Mouse (Mus musculus) layer of hippocampus, adult 18-20 months (tissue): ENCODE results near the gene Rptor. TPM values are rescaled to one million over a fixed set of nuclear protein-coding genes. Genes with fewer than 3 reads are reported as not detected.
"Not testable (repeated sequence)": the region's sequence is repeated elsewhere in the genome, so short reads cannot be mapped to it uniquely, and the experiment has no call there.

Source experiments
- DNase-seq, 2 experiments: peaks; one replicate each; pipeline ENCODE4 v3.0.0; 2022; ENCODE audit warnings: low spot score in 2 of 2
- total RNA-seq, 2 experiments: library from RNA; stranded (reverse); gene quantifications; 2 replicates each; pipeline ENCODE4 v1.2.3; 2021

The Rptor gene
- total RNA-seq, 2 experiments from 2014 or later, result 56.0 to 61.1 TPM

GRCm38 (mm10) chr11:119644612-119645379, 42.1 kb downstream of the Rptor start:
- no peak for DNase-seq

- DNase-seq, result no peak
Measured at GRCm38 (mm10) chr11:119650456-119650855, 47.8 kb downstream of the Rptor start.

- no peak for DNase-seq
Measured at GRCm38 (mm10) chr11:119653336-119653735, 50.6 kb downstream of the Rptor start.

GRCm38 (mm10) chr11:119657534-119657933, 54.8 kb downstream of the Rptor start:
- DNase-seq, result no peak

GRCm38 (mm10) chr11:119659296-119659695, 56.6 kb downstream of the Rptor start:
- no peak for DNase-seq

- not testable (repeated sequence) for DNase-seq
Measured at GRCm38 (mm10) chr11:119661479-119661878, 58.8 kb downstream of the Rptor start.

GRCm38 (mm10) chr11:119663876-119664275, 61.2 kb downstream of the Rptor start:
- DNase-seq, result no peak

GRCm38 (mm10) chr11:119664678-119665307, 62.1 kb downstream of the Rptor start:
- no peak for DNase-seq

GRCm38 (mm10) chr11:119665308-119665702, 62.6 kb downstream of the Rptor start:
- DNase-seq, result no peak

- DNase-seq, result no peak
Measured at GRCm38 (mm10) chr11:119666567-119667108, 63.9 kb downstream of the Rptor start.

GRCm38 (mm10) chr11:119670690-119671666, 68.3 kb downstream of the Rptor start:
- DNase-seq, result no peak

GRCm38 (mm10) chr11:119672041-119672440, 69.3 kb downstream of the Rptor start:
- DNase-seq, result no peak

GRCm38 (mm10) chr11:119672775-119673174, 70.1 kb downstream of the Rptor start:
- DNase-seq, result no peak

- no peak for DNase-seq
Measured at GRCm38 (mm10) chr11:119674835-119675234, 72.1 kb downstream of the Rptor start.

GRCm38 (mm10) chr11:119675546-119675945, 72.8 kb downstream of the Rptor start:
- DNase-seq, result no peak

- no peak for DNase-seq
Measured at GRCm38 (mm10) chr11:119676751-119677411, 74.2 kb downstream of the Rptor start.

- DNase-seq, result peak; percentile 27 to 62
Measured at GRCm38 (mm10) chr11:119678427-119678826, 75.7 kb downstream of the Rptor start.

GRCm38 (mm10) chr11:119680735-119681134, 78.0 kb downstream of the Rptor start:
- DNase-seq, result no peak

GRCm38 (mm10) chr11:119682285-119682684, 79.6 kb downstream of the Rptor start:
- no peak for DNase-seq

- no peak for DNase-seq
Measured at GRCm38 (mm10) chr11:119683796-119684195, 81.1 kb downstream of the Rptor start.

- peak; percentile 34 to 49 for DNase-seq
Measured at GRCm38 (mm10) chr11:119685477-119685876, 82.8 kb downstream of the Rptor start.
